Mouse (Mus musculus): ENCODE results near the gene Tek.

DNA sequence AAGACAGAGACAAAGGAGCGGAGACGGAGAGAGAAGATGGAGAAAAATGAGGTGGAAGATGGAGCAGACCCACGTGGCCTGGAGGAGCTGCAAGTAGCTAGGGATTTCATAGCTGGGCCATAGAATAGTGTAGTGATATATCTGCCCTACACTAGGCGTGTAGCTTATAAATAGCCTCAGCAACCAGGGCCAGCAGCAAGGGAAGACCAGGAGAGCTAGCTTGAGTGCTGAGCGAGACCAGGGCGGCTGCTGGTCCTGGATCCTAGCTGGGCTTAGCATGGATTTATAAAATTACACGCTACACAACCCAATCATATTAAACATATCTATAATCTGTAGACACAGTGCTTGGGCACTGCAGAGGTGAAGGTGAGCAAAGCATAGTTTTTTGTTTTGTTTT lies 27.1 kb downstream of the Tek start:
- TF ChIP-seq CTCF (IDR thresholded peaks at IDR 0.05; ENCODE audit: borderline replicate concordance, control insufficient read depth, extremely low read depth, insufficient read depth, low read length, poor library complexity) (no peak), POLR2A (IDR thresholded peaks at IDR 0.05; ENCODE audit: control insufficient read depth, extremely low read depth, insufficient read depth, low read length, poor library complexity) (no peak)

All from thymus, adult 2 months (tissue).